Mouse (Mus musculus): ENCODE data around the gene Pknox2. TPM values are rescaled to one million over a fixed set of nuclear protein-coding genes. Genes with fewer than 3 reads are reported as not detected.

The Pknox2 gene
- total and polyA plus RNA-seq, 2 experiments from 2014 or later: 26.1 to 27.9 TPM

DNA sequence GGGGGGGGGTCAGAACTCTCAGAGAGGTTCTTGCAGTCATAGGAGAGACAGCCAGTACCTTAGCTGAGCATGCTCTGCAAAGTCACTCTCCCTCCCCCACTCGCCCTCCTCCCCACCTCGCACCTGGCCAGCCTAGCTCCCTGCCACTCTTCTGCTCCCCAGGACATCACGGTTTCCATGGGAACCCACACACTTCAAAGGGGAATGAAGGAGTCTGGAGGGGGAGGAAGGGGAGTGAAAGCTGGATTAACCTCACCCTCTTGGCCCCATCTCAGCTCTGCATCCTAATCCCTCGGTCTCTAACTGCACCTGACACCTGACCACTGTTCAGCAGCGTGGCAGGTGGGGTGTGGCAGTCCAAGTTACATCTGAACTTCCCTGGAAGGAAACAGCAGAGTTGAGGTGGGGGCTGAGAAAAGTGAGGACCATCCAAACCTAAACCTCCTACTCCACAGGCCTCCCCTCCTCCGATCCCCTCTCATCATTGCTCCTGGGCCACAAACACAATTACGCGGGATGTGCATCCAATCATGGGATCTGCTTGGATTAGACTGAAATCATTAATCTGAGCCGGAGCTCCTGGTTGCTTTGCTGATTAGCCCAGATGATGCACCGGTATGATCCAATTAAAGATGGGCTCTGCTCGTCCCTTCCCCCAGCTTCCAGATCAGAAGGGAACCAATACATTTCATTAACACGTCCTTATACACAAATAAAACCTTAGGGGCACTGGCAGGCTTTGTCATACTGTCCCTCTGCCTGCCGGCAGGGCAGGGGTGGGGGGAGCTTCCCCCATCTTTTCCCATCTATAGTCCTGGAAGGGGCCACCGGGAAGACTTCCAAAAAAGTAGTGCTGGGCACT, 196.7 kb downstream of the Pknox2 start:
- no peaks in the 10 kb centered on the region for H3K27me3 ChIP-seq (ENCODE audit: insufficient read depth, low read length)
- no peaks in the 10 kb centered on the region for H3K36me3 ChIP-seq (ENCODE audit: insufficient read depth)
- WGBS: 9% methylated on average over 14 of the region's 14 CpGs
- DNase-seq: peak; percentile 24
- TF ChIP-seq CTCF (IDR thresholded peaks at IDR 0.05; ENCODE audit: low read depth): no peak
- H3K27ac ChIP-seq (ENCODE audit: low read depth, low read length): no peak overlapping the region
- ATAC-seq: peak; percentile 79
- H3K9me3 ChIP-seq (ENCODE audit: low read length): no peaks in the 10 kb centered on the region
- no peak overlapping the region for H3K4me3 ChIP-seq (ENCODE audit: low read depth, low read length)
- H3K9ac ChIP-seq: no peak overlapping the region
- 0 out of 2 replicates have a peak, but pooled peaks cover 7% of the 10 kb centered on the region for H3K4me1 ChIP-seq (ENCODE audit: insufficient read depth)
- H3K4me2 ChIP-seq (ENCODE audit: low read depth): no peak overlapping the region

- no peak overlapping the region for H3K9ac ChIP-seq
- ATAC-seq (no peak), DNase-seq (no peak)
- WGBS: 90% methylated on average over 5 of the region's 5 CpGs
- H3K27me3 ChIP-seq (ENCODE audit: insufficient read depth, low read length): no peaks in the 10 kb centered on the region
- no peaks in the 10 kb centered on the region for H3K36me3 ChIP-seq (ENCODE audit: insufficient read depth)
- no peak overlapping the region for H3K4me3 ChIP-seq (ENCODE audit: low read depth, low read length)
- TF ChIP-seq CTCF (IDR thresholded peaks at IDR 0.05; ENCODE audit: low read depth): no peak
- 0 out of 2 replicates have a peak, but pooled peaks cover 7% of the 10 kb centered on the region for H3K4me1 ChIP-seq (ENCODE audit: insufficient read depth)
- no peak overlapping the region for H3K4me2 ChIP-seq (ENCODE audit: low read depth)
- no peaks in the 10 kb centered on the region for H3K9me3 ChIP-seq (ENCODE audit: low read length)
- no peak overlapping the region for H3K27ac ChIP-seq (ENCODE audit: low read depth, low read length)
Observed at GRCm38 (mm10) chr9:36948181-36948580, 199.0 kb downstream of the Pknox2 start.

DNA sequence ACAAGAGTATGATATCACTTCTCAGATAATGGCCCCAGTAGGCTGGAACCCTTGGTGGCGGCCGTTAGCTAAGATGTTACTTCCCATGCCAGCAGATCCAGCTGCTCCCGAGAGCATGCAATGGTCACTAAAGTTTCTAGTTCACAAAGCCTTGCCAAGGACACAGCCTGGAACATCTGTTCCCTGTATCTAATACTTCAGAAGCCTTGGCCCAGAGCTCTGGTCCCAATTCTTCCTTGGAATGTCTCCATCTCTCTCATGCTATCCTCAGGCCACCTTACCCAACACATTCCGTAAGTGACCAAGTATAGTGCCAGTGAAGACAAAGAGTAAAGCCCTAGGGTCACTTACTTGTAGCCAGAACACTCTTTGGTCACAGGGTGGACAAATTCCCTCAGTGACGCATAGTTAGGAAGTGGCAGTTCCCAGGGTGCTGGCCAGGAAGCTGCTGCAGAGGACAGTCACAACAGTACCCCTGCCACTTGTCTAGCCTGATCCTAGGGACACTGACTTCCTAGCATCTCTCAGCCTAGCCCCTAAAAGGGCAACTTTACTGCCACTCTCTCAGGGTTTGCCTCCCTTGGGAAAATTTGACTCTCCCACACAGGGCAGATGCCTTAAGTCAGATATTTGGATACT, 200.0 kb downstream of the Pknox2 start:
- Histone ChIP-seq H3K4me3 (ENCODE audit: low read depth, low read length) (no peak overlapping the region), H3K27ac (ENCODE audit: low read depth, low read length) (no peak overlapping the region), H3K27me3 (ENCODE audit: insufficient read depth, low read length) (no peaks in the 10 kb centered on the region), H3K9ac (no peak overlapping the region), H3K9me3 (ENCODE audit: low read length) (no peaks in the 10 kb centered on the region), H3K36me3 (ENCODE audit: insufficient read depth) (no peaks in the 10 kb centered on the region), H3K4me1 (ENCODE audit: insufficient read depth) (0 out of 2 replicates have a peak, but pooled peaks cover 10% of the 10 kb centered on the region), H3K4me2 (ENCODE audit: low read depth) (no peak overlapping the region)
- 93% methylated on average over 5 of the region's 5 CpGs for WGBS
- DNase-seq: no peak
- ATAC-seq: no peak
- no peak for TF ChIP-seq CTCF (IDR thresholded peaks at IDR 0.05; ENCODE audit: low read depth)

DNA sequence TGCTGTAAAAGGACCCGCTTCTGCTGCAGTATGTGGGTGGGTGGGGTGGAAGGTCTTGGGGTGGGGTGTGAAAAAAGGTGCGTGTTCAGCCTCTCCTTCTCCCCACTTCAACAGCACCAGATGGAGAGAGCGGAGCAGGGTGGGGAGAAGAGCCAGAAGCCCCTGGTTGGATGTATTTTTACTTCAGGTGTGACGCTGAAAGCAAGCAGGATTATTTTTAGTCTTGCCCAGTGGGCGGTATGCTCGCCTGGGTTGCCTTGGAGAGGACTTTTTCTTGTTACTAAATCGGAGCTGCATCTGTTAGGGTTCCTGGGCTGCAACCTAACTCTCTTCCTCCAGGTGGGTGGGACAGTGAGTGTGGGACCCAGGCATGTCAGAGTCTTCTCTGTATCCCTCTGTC, 202.4 kb downstream of the Pknox2 start:
- H3K27me3 ChIP-seq (ENCODE audit: insufficient read depth, low read length): no peaks in the 10 kb centered on the region
- no peak overlapping the region for H3K9ac ChIP-seq
- H3K4me2 ChIP-seq (ENCODE audit: low read depth): no peak overlapping the region
- DNase-seq (peak; percentile 64), ATAC-seq (peak; percentile 67)
- no peaks in the 10 kb centered on the region for H3K9me3 ChIP-seq (ENCODE audit: low read length)
- H3K36me3 ChIP-seq (ENCODE audit: insufficient read depth): no peaks in the 10 kb centered on the region
- 0 out of 2 replicates have a peak, but pooled peaks cover 3% of the 10 kb centered on the region for H3K4me1 ChIP-seq (ENCODE audit: insufficient read depth)
- TF ChIP-seq CTCF (IDR thresholded peaks at IDR 0.05; ENCODE audit: low read depth): no peak; the same call in 1 of the 2 replicates
- H3K27ac ChIP-seq (ENCODE audit: low read depth, low read length): peak overlapping the region; percentile 64
- H3K4me3 ChIP-seq (ENCODE audit: low read depth, low read length): no peak overlapping the region
- 58% methylated on average over 7 of the region's 7 CpGs for WGBS

- TF ChIP-seq CTCF (IDR thresholded peaks at IDR 0.05; ENCODE audit: low read depth): no peak
- Histone ChIP-seq H3K36me3 (ENCODE audit: insufficient read depth) (no peaks in the 10 kb centered on the region), H3K4me1 (ENCODE audit: insufficient read depth) (0 out of 2 replicates have a peak, but pooled peaks cover 3% of the 10 kb centered on the region), H3K27me3 (ENCODE audit: insufficient read depth, low read length) (no peaks in the 10 kb centered on the region), H3K4me2 (ENCODE audit: low read depth) (no peak overlapping the region), H3K27ac (ENCODE audit: low read depth, low read length) (no peak overlapping the region), H3K9me3 (ENCODE audit: low read length) (no peaks in the 10 kb centered on the region), H3K9ac (no peak overlapping the region), H3K4me3 (ENCODE audit: low read depth, low read length) (no peak overlapping the region)
- DNase-seq (no peak), ATAC-seq (0 out of 2 replicates have a peak, but pooled peaks have one; percentile 3)
- 90% methylated on average over 2 of the region's 2 CpGs for WGBS
Observed at GRCm38 (mm10) chr9:36942561-36942960, 204.6 kb downstream of the Pknox2 start.

DNA sequence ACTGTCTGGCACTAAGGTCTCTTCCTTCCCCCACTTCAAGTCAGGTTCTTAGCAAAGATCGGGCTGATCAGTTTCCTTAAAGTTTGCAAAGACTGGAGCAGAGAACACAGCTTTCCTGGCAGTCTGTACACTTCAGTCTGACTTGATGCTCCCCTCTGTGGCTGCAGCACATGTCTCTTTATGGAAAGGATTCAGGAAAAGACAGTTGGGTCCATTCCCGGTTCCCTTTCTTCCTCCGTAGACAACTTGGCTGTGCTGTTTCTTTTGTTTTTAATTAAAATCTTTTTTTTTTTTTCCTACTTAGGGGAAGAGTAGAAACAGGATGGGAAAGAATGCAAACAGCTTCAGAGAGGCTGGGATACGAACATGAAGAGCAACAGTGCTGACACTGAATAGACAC, 205.1 kb downstream of the Pknox2 start:
- WGBS: 46% methylated on average over 4 of the region's 4 CpGs
- peak; percentile 69 for DNase-seq

GRCm38 (mm10) chr9:36941565-36941964, 205.6 kb downstream of the Pknox2 start:
- no peak for TF ChIP-seq CTCF (IDR thresholded peaks at IDR 0.05; ENCODE audit: low read depth)
- H3K4me1 ChIP-seq (ENCODE audit: insufficient read depth): 0 out of 2 replicates have a peak, but pooled peaks cover 3% of the 10 kb centered on the region
- no peak overlapping the region for H3K4me3 ChIP-seq (ENCODE audit: low read depth, low read length)
- H3K4me2 ChIP-seq (ENCODE audit: low read depth): no peak overlapping the region
- no peak overlapping the region for H3K9ac ChIP-seq
- no peaks in the 10 kb centered on the region for H3K9me3 ChIP-seq (ENCODE audit: low read length)
- H3K36me3 ChIP-seq (ENCODE audit: insufficient read depth): no peaks in the 10 kb centered on the region
- no peak for DNase-seq
- no peak; the same call in 1 of the 2 replicates for ATAC-seq
- H3K27me3 ChIP-seq (ENCODE audit: insufficient read depth, low read length): no peaks in the 10 kb centered on the region
- 16% methylated on average over 5 of the region's 5 CpGs for WGBS
- H3K27ac ChIP-seq (ENCODE audit: low read depth, low read length): no peak overlapping the region

More for the DNA sequence above, 205.1 kb downstream of the Pknox2 start:
- Histone ChIP-seq H3K27me3 (ENCODE audit: insufficient read depth, low read length) (no peaks in the 10 kb centered on the region), H3K36me3 (ENCODE audit: insufficient read depth) (no peaks in the 10 kb centered on the region), H3K4me1 (ENCODE audit: insufficient read depth) (0 out of 2 replicates have a peak, but pooled peaks cover 3% of the 10 kb centered on the region), H3K9me3 (ENCODE audit: low read length) (no peaks in the 10 kb centered on the region), H3K4me2 (ENCODE audit: low read depth) (no peak overlapping the region), H3K4me3 (ENCODE audit: low read depth, low read length) (no peak overlapping the region), H3K27ac (ENCODE audit: low read depth, low read length) (no peak overlapping the region), H3K9ac (no peak overlapping the region)
- ATAC-seq: peak; percentile 42; the same call in 1 of the 2 replicates
- TF ChIP-seq CTCF (IDR thresholded peaks at IDR 0.05; ENCODE audit: low read depth): no peak
